Mouse (Mus musculus) CH12.LX (cell line): ENCODE measurements around the gene Sycp2l. TPM values are rescaled to one million over a fixed set of nuclear protein-coding genes. Genes with fewer than 3 reads are reported as not detected.

Experiments used
- DNase-seq: peaks from one replicate; pipeline ENCODE4 v3.0.0-alpha.2; 2013; ENCODE audit errors: extremely low read depth
- H3K27ac ChIP-seq: 2 replicates; pipeline ENCODE4 v1.5.1; 2012; ENCODE audit warnings: low read depth, mild to moderate bottlenecking, control low read depth, moderate library complexity; ENCODE audit not compliant: insufficient read depth
- H3K27me3 ChIP-seq: replicated peaks from 2 replicates; pipeline ENCODE3; 2012; ENCODE audit warnings: inconsistent platforms
- H3K36me3 ChIP-seq, 2 experiments: replicated peaks in 1 of 2; 2 replicates each; pipeline versions ENCODE3 to v1.6.1; 2012; ENCODE audit warnings: inconsistent platforms in 1 of 2, low read length in 1 of 2, mild to moderate bottlenecking in 1 of 2, mixed read lengths in 1 of 2, moderate library complexity in 1 of 2; ENCODE audit not compliant: control insufficient read depth in 1 of 2, insufficient read depth in 1 of 2
- H3K4me1 ChIP-seq, 2 experiments: 2 replicates each; pipeline ENCODE4 v1.6.1; 2012; ENCODE audit warnings: inconsistent platforms in 1 of 2, moderate library complexity in 1 of 2; ENCODE audit not compliant: insufficient read depth in 2 of 2, control insufficient read depth in 1 of 2
- H3K4me2 ChIP-seq: 2 replicates; pipeline ENCODE4 v1.6.1; 2012; ENCODE audit warnings: low read depth, mild to moderate bottlenecking, control low read depth; ENCODE audit not compliant: poor library complexity, insufficient read depth, severe bottlenecking
- H3K4me3 ChIP-seq, 3 experiments: fragments of 150-350 bp in 1 of 3; sonication (generic) in 1 of 3; replicated peaks in 1 of 3; 2 replicates each; pipeline versions ENCODE3 to v1.5.1; 2011 to 2012; ENCODE audit warnings: low read depth in 2 of 3, low read length in 2 of 3, mild to moderate bottlenecking in 2 of 3, moderate library complexity in 2 of 3, control low read depth in 1 of 3, improper control_type of control experiment in 1 of 3, inconsistent platforms in 1 of 3, mixed read lengths in 1 of 3; ENCODE audit not compliant: poor library complexity in 1 of 3
- H3K79me2 ChIP-seq: replicated peaks from 2 replicates; pipeline ENCODE4 v1.6.1; 2012; ENCODE audit warnings: mild to moderate bottlenecking, moderate library complexity; ENCODE audit not compliant: control insufficient read depth, poor library complexity, insufficient read depth, severe bottlenecking; ENCODE audit errors: extremely low read depth
- H3K9ac ChIP-seq: 2 replicates; pipeline ENCODE4 v1.6.1; 2012; ENCODE audit warnings: low read depth, mild to moderate bottlenecking, control low read depth, moderate library complexity; ENCODE audit not compliant: insufficient read depth
- H3K9me3 ChIP-seq: replicated peaks from 2 replicates; pipeline ENCODE3; 2012; ENCODE audit warnings: low read length, inconsistent platforms, mixed read lengths
- BHLHE40 ChIP-seq: IDR thresholded peaks from 2 replicates; pipeline ENCODE4 v1.6.1; 2011; ENCODE audit warnings: mild to moderate bottlenecking, low read depth, low read length, improper control_type of control experiment
- CHD1 ChIP-seq: IDR thresholded peaks from 2 replicates; pipeline ENCODE4 v1.6.1; 2012; ENCODE audit warnings: low read depth, low read length, improper control_type of control experiment, inconsistent platforms
- CTCF ChIP-seq, 2 experiments: IDR thresholded peaks in 1 of 2; conservative IDR thresholded peaks in 1 of 2; 2 replicates each; pipeline ENCODE4 v1.5.1; 2011 to 2012; ENCODE audit warnings: low read depth in 2 of 2, low read length in 2 of 2, improper control_type of control experiment in 1 of 2, inconsistent platforms in 1 of 2, mild to moderate bottlenecking in 1 of 2, moderate library complexity in 1 of 2
- E2F4 ChIP-seq: IDR thresholded peaks from 2 replicates; pipeline ENCODE4 v1.6.1; 2011; ENCODE audit warnings: low read depth, low read length, improper control_type of control experiment; ENCODE audit not compliant: insufficient replicate concordance
- EP300 ChIP-seq: IDR thresholded peaks from 2 replicates; pipeline ENCODE4 v1.6.1; 2011; ENCODE audit warnings: low read length, improper control_type of control experiment
- ETS1 ChIP-seq: conservative IDR thresholded peaks from 2 replicates; pipeline ENCODE4 v1.6.1; 2012; ENCODE audit warnings: low read depth, mild to moderate bottlenecking, inconsistent platforms, low read length, improper control_type of control experiment, moderate library complexity
- HCFC1 ChIP-seq: IDR thresholded peaks from 2 replicates; pipeline ENCODE4 v1.6.1; 2012; ENCODE audit warnings: low read depth, mild to moderate bottlenecking, inconsistent platforms, low read length, improper control_type of control experiment
- KAT2A ChIP-seq: IDR thresholded peaks from 2 replicates; pipeline ENCODE4 v1.6.1; 2012; ENCODE audit warnings: low read length, improper control_type of control experiment, inconsistent platforms; ENCODE audit not compliant: insufficient replicate concordance
- MAFK ChIP-seq: IDR thresholded peaks from 2 replicates; pipeline ENCODE4 v1.6.1; 2011; ENCODE audit warnings: low read length, improper control_type of control experiment; ENCODE audit not compliant: insufficient replicate concordance
- MAX ChIP-seq: IDR thresholded peaks from 2 replicates; pipeline ENCODE4 v1.6.1; 2011; ENCODE audit warnings: low read length, improper control_type of control experiment
- MEF2A ChIP-seq: IDR thresholded peaks from 2 replicates; pipeline ENCODE4 v1.6.1; 2014; ENCODE audit warnings: low read depth, mild to moderate bottlenecking, inconsistent platforms, low read length, improper control_type of control experiment, borderline replicate concordance
- MXI1 ChIP-seq: IDR thresholded peaks from 2 replicates; pipeline ENCODE4 v1.6.1; 2011; ENCODE audit warnings: mild to moderate bottlenecking, low read depth, low read length, improper control_type of control experiment
- MYC ChIP-seq: IDR thresholded peaks from 2 replicates; pipeline ENCODE4 v1.6.1; 2011; ENCODE audit warnings: low read depth, mild to moderate bottlenecking, improper control_type of control experiment, low read length
- PAX5 ChIP-seq: IDR thresholded peaks from 2 replicates; pipeline ENCODE4 v1.6.1; 2012; ENCODE audit warnings: low read length, inconsistent platforms, mixed read lengths
- POLR2A ChIP-seq: IDR thresholded peaks from 2 replicates; pipeline ENCODE4 v1.6.1; 2011; ENCODE audit warnings: low read depth, mild to moderate bottlenecking, improper control_type of control experiment, low read length
- RCOR1 ChIP-seq: conservative IDR thresholded peaks from 2 replicates; pipeline ENCODE4 v1.6.1; 2012; ENCODE audit warnings: low read depth, mild to moderate bottlenecking, inconsistent platforms, low read length, improper control_type of control experiment
- TBP ChIP-seq: conservative IDR thresholded peaks from 2 replicates; pipeline ENCODE4 v1.6.1; 2011; ENCODE audit warnings: low read depth, low read length, improper control_type of control experiment
- USF2 ChIP-seq: conservative IDR thresholded peaks from 2 replicates; pipeline ENCODE4 v1.6.1; 2011; ENCODE audit warnings: low read depth, low read length, improper control_type of control experiment
- ZMIZ1 ChIP-seq: IDR thresholded peaks from 2 replicates; pipeline ENCODE4 v1.6.1; 2012; ENCODE audit warnings: low read depth, mild to moderate bottlenecking, inconsistent platforms, low read length, improper control_type of control experiment
- ZNF384 ChIP-seq: IDR thresholded peaks from 2 replicates; pipeline ENCODE4 v1.6.1; 2012; ENCODE audit warnings: low read depth, low read length, improper control_type of control experiment, inconsistent platforms
- dilution Hi-C: fragments of 300-500 bp; cut with MboI; formaldehyde crosslinking; loops from 2 replicates; pipeline ENCODE4 v1.14.3; 2020; ENCODE audit warnings: low sequenced_read_pairs; ENCODE audit not compliant: extremely low pct_unique_long_range_greater_than_20kb, extremely low pct_ligation_motif_present
- in situ Hi-C: fragments of 300-500 bp; cut with MboI; formaldehyde crosslinking; loops from 3 replicates; pipeline ENCODE4 v1.14.3; 2019; ENCODE audit warnings: low sequenced_read_pairs, low pct_ligation_motif_present, low pct_unique_long_range_greater_than_20kb, mixed read lengths
- polyA plus RNA-seq: library from polyadenylated mRNA; unstranded; fragments of >175 nt; gene quantifications from 2 replicates; pipeline ENCODE4 v1.2.1, GENCODE M21; 2012; ENCODE audit warnings: low read depth; ENCODE audit not compliant: insufficient read length
- total RNA-seq, 2 experiments: library from RNA; depleted of rRNA; stranded (reverse); fragments of 300-350 nt in 1 of 2; fragments of >200 nt in 1 of 2; gene quantifications; 2 replicates each; pipeline ENCODE4 v1.2.3; 2012 to 2014

Gene Sycp2l
- total and polyA plus RNA-seq, 3 experiments = 0.21 to 1.3 (median 0.36) TPM

DNA sequence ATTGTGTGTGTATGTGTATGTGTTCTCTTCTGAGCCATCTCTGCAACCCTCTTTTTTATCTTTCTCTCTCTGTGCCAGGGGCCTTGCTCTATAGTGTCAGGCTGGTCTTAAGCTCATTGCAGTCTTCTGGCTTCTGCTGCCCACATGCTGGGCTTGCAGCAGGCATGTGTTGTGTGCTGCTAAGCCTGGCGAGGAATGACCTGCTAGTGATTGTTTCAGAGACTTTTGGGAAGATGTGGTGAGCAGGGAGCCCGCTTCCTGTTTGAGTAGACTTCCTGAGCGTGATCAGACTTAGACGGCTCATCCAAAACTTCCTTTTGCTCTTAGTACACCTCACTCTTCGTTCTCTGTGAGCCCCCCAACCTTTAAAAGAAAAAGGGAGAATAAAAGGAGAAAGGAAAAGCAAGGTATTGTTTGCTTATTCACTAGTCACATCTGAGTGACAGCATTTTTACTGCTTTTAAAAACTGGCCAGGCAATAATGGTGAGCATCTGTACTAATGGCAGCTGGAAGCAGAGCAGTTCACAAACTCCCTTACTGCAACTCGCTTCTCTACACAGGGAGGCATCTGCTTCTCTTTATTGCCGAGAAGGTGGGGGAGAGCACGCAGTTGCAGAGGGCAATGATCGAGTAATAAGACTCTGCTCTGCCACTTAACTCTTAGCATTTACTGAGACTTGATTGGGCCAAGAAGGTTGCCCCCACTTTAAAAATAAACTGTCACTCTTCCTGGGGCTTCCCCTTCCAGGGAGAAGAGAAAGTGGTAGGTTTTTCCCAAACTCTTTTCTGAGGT is 5.2 kb downstream of the Sycp2l start:
- Histone ChIP-seq H3K4me1 (peaks cover 13 to 31% of the 10 kb centered on the region in 2 experiments), H3K9me3 (no peaks in the 10 kb centered on the region), H3K9ac (no peak overlapping the region), H3K27ac (no peak overlapping the region; the same call in 1 of the 2 replicates), H3K4me3 (peak overlapping the region in 1 of 3 experiments; percentile 33), H3K36me3 (no peaks in the 10 kb centered on the region), H3K79me2 (no peaks in the 10 kb centered on the region), H3K4me2 (peak overlapping the region; percentile 55; the same call in 1 of the 2 replicates), H3K27me3 (no peaks in the 10 kb centered on the region)
- dilution Hi-C loops = no loop called here
- TF ChIP-seq RCOR1 = no peak
- TF ChIP-seq ETS1 = no peak
- no peak for TF ChIP-seq MYC
- TF ChIP-seq CTCF (conservative IDR thresholded peaks at IDR 0.05 in 1 of 2, IDR thresholded peaks at IDR 0.05 in 1 of 2; ENCODE audit: low read depth in 2 of 2, low read length in 2 of 2) = no peak
- TF ChIP-seq MEF2A = peak; percentile 50; the same call in 1 of the 2 replicates
- no peak for TF ChIP-seq ZNF384
- TF ChIP-seq MAFK = no peak
- TF ChIP-seq CHD1 = no peak
- 0 out of 2 replicates have a peak, but pooled peaks have one; percentile 14 for TF ChIP-seq TBP
- no peak for TF ChIP-seq USF2
- 0 out of 2 replicates have a peak, but pooled peaks have one; percentile 9 for TF ChIP-seq BHLHE40
- 0 out of 2 replicates have a peak, but pooled peaks have one; percentile 30 for TF ChIP-seq EP300
- TF ChIP-seq MAX = no peak
- in situ Hi-C loops = no loop called here
- peak; percentile 72 for DNase-seq

DNA sequence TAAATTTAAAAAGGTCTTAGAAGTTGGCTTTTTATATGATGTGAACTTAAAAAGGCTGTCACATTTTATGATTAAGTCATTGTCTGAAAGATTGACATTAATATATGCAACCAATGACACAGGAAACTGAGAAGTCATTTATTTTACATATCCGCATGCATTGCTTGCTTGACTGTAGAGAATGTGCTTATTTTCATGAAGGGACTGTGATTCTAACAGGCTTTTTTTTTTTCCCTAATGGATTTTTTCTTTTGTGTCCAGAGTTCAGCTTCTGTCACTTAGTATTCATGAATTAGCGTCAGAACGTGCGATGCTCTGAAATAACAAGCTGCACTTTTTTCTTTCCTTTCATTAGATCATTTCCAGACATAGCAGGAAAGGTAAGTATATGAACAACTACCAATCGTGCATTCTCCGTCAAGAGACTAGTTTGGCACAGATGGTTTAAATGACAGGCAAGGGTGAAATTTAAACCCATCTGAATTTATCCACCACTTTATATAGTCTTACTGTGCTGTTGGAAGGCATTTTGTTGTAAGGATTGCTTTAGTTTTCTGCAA is 9.6 kb downstream of the Sycp2l start:
- Histone ChIP-seq H3K4me1 (peaks cover 13 to 40% of the 10 kb centered on the region in 2 experiments), H3K4me2 (no peak overlapping the region), H3K27ac (no peak overlapping the region), H3K79me2 (no peaks in the 10 kb centered on the region), H3K9ac (no peak overlapping the region), H3K36me3 (no peaks in the 10 kb centered on the region), H3K9me3 (no peaks in the 10 kb centered on the region)
- dilution Hi-C loops = no loop called here
- DNase-seq = no peak
- in situ Hi-C loops = no loop called here
- TF ChIP-seq CHD1 (no peak), MAX (no peak), HCFC1 (no peak), POLR2A (no peak), E2F4 (no peak), TBP (no peak), MYC (no peak), MAFK (no peak), MXI1 (no peak), PAX5 (no peak), ZMIZ1 (no peak), KAT2A (no peak)
- TF ChIP-seq, all 38 proteins: peak for 0
- Histone ChIP-seq H3K27me3 (no peaks in the 10 kb centered on the region), H3K4me3 (no peak overlapping the region)
